Mouse (Mus musculus): ENCODE results near the gene Tnni2.

Tnni2 gene

GRCm38 (mm10) chr7:142484780-142485179, 43.2 kb downstream of the Tnni2 start:
- no peak for DNase-seq (ENCODE audit: low spot score)

GRCm38 (mm10) chr7:142486751-142487162, 45.1 kb downstream of the Tnni2 start:
- no peak for DNase-seq (ENCODE audit: low spot score)

GRCm38 (mm10) chr7:142487341-142487859, 45.8 kb downstream of the Tnni2 start:
- DNase-seq (ENCODE audit: low spot score), result no peak

GRCm38 (mm10) chr7:142488053-142488452, 46.4 kb downstream of the Tnni2 start:
- DNase-seq (ENCODE audit: low spot score), result no peak

GRCm38 (mm10) chr7:142493535-142493934, 51.9 kb downstream of the Tnni2 start:
- no peak for DNase-seq (ENCODE audit: low spot score)
